Mouse (Mus musculus) MEL (cell line): ENCODE results near the gene Cblb. TPM values are rescaled to one million over a fixed set of nuclear protein-coding genes. Genes with fewer than 3 reads are reported as not detected.

Source experiments
- DNase-seq: peaks from one replicate; pipeline ENCODE4 v3.0.0; 2011; ENCODE audit warnings: low read depth, low spot score
- H3K27ac ChIP-seq: 2 replicates; pipeline ENCODE4 v1.5.1; 2012; ENCODE audit warnings: low read depth, mild to moderate bottlenecking, control low read depth, low read length, moderate library complexity; ENCODE audit not compliant: control insufficient read depth
- H3K27me3 ChIP-seq, 2 experiments: fragments of 150-350 bp in 1 of 2; sonication (generic) in 1 of 2; 2 replicates each; pipeline ENCODE4 v1.6.1; 2012; ENCODE audit warnings: low read length in 2 of 2, mild to moderate bottlenecking in 2 of 2, improper control_type of control experiment in 1 of 2, moderate library complexity in 1 of 2; ENCODE audit not compliant: insufficient read depth in 2 of 2, control insufficient read depth in 1 of 2
- H3K36me3 ChIP-seq, 2 experiments: 2 replicates each; pipeline ENCODE4 v1.6.1; 2012 to 2014; ENCODE audit warnings: low read length in 2 of 2, improper control_type of control experiment in 1 of 2, inconsistent platforms in 1 of 2, mild to moderate bottlenecking in 1 of 2; ENCODE audit not compliant: insufficient read depth in 2 of 2, control insufficient read depth in 1 of 2
- H3K4me1 ChIP-seq, 2 experiments: fragments of 150-350 bp in 1 of 2; sonication (generic) in 1 of 2; 2 replicates each; pipeline ENCODE4 v1.6.1; 2012; ENCODE audit warnings: low read length in 2 of 2, improper control_type of control experiment in 1 of 2, mild to moderate bottlenecking in 1 of 2; ENCODE audit not compliant: insufficient read depth in 2 of 2, control insufficient read depth in 1 of 2
- H3K4me3 ChIP-seq, 2 experiments: fragments of 150-350 bp in 1 of 2; sonication (generic) in 1 of 2; 2 replicates each; pipeline ENCODE4 v1.5.1; 2012; ENCODE audit warnings: low read depth in 2 of 2, low read length in 2 of 2, mild to moderate bottlenecking in 2 of 2, moderate library complexity in 2 of 2, control low read depth in 1 of 2, improper control_type of control experiment in 1 of 2; ENCODE audit not compliant: control insufficient read depth in 1 of 2, insufficient read depth in 1 of 2
- H3K79me2 ChIP-seq: 2 replicates; pipeline ENCODE4 v1.6.1; 2012; ENCODE audit warnings: mild to moderate bottlenecking, low read length, moderate library complexity; ENCODE audit not compliant: control insufficient read depth, poor library complexity, insufficient read depth
- H3K9ac ChIP-seq: 2 replicates; pipeline ENCODE4 v1.6.1; 2012; ENCODE audit warnings: low read depth, mild to moderate bottlenecking, control low read depth, low read length, moderate library complexity; ENCODE audit not compliant: control insufficient read depth, poor library complexity, severe bottlenecking
- H3K9me3 ChIP-seq: fragments of 150-350 bp; sonication (generic); replicated peaks from 2 replicates; pipeline ENCODE4 v1.6.1; 2012; ENCODE audit warnings: mild to moderate bottlenecking, low read length, improper control_type of control experiment, moderate library complexity; ENCODE audit not compliant: insufficient read depth
- BHLHE40 ChIP-seq: IDR thresholded peaks from 2 replicates; pipeline ENCODE4 v1.6.1; 2012; ENCODE audit warnings: low read depth, mild to moderate bottlenecking, inconsistent platforms, low read length, improper control_type of control experiment, borderline replicate concordance
- E2F4 ChIP-seq: IDR thresholded peaks from 2 replicates; pipeline ENCODE4 v1.6.1; 2011; ENCODE audit warnings: low read depth, low read length, improper control_type of control experiment, borderline replicate concordance
- ETS1 ChIP-seq: IDR thresholded peaks from 2 replicates; pipeline ENCODE4 v1.6.1; 2012; ENCODE audit warnings: low read depth, mild to moderate bottlenecking, inconsistent platforms, low read length, improper control_type of control experiment, moderate library complexity
- JUND ChIP-seq: IDR thresholded peaks from 2 replicates; pipeline ENCODE4 v1.6.1; 2011; ENCODE audit warnings: low read depth, mild to moderate bottlenecking, improper control_type of control experiment, low read length
- MAX ChIP-seq: IDR thresholded peaks from 2 replicates; pipeline ENCODE4 v1.6.1; 2011; ENCODE audit warnings: low read length, improper control_type of control experiment
- MAZ ChIP-seq: IDR thresholded peaks from 2 replicates; pipeline ENCODE4 v1.6.1; 2012; ENCODE audit warnings: low read depth, mild to moderate bottlenecking, inconsistent platforms, low read length, improper control_type of control experiment
- MEF2A ChIP-seq: IDR thresholded peaks from 2 replicates; pipeline ENCODE4 v1.6.1; 2014; ENCODE audit warnings: low read depth, mild to moderate bottlenecking, inconsistent platforms, low read length, improper control_type of control experiment; ENCODE audit not compliant: poor library complexity, insufficient replicate concordance, severe bottlenecking; ENCODE audit errors: extremely low read depth
- MXI1 ChIP-seq: IDR thresholded peaks from 2 replicates; pipeline ENCODE4 v1.6.1; 2011; ENCODE audit warnings: mild to moderate bottlenecking, low read depth, low read length, improper control_type of control experiment
- NRF1 ChIP-seq: IDR thresholded peaks from 2 replicates; pipeline ENCODE4 v1.6.1; 2014; ENCODE audit warnings: low read depth, mild to moderate bottlenecking, inconsistent platforms, low read length, improper control_type of control experiment, moderate library complexity; ENCODE audit not compliant: poor library complexity, insufficient read depth, severe bottlenecking
- POLR2A ChIP-seq, 2 experiments: IDR thresholded peaks; 2 replicates each; pipeline ENCODE4 v1.6.1; 2011 to 2012; ENCODE audit warnings: low read length in 2 of 2, mild to moderate bottlenecking in 2 of 2, control low read depth in 1 of 2, improper control_type of control experiment in 1 of 2, low read depth in 1 of 2, moderate library complexity in 1 of 2; ENCODE audit not compliant: control insufficient read depth in 1 of 2, insufficient read depth in 1 of 2, poor library complexity in 1 of 2
- RAD21 ChIP-seq: IDR thresholded peaks from 2 replicates; pipeline ENCODE4 v1.6.1; 2011; ENCODE audit warnings: mild to moderate bottlenecking, low read depth, low read length, improper control_type of control experiment
- TAL1 ChIP-seq: IDR thresholded peaks from 2 replicates; pipeline ENCODE4 v1.6.1; 2012; ENCODE audit warnings: mild to moderate bottlenecking, inconsistent platforms, low read length, moderate library complexity, mixed read lengths
- TBP ChIP-seq: IDR thresholded peaks from 2 replicates; pipeline ENCODE4 v1.8.0; 2011; ENCODE audit warnings: low read depth, low read length, improper control_type of control experiment
- TCF12 ChIP-seq: IDR thresholded peaks from 2 replicates; pipeline ENCODE4 v1.6.1; 2014; ENCODE audit warnings: low read depth, mild to moderate bottlenecking, inconsistent platforms, low read length, improper control_type of control experiment, moderate library complexity
- USF2 ChIP-seq, 2 experiments: IDR thresholded peaks; 2 replicates each; pipeline ENCODE4 v1.6.1; 2011 to 2012; ENCODE audit warnings: improper control_type of control experiment in 2 of 2, low read length in 2 of 2, borderline replicate concordance in 1 of 2, inconsistent platforms in 1 of 2, low read depth in 1 of 2, mild to moderate bottlenecking in 1 of 2; ENCODE audit not compliant: insufficient read depth in 1 of 2
- ZNF384 ChIP-seq: IDR thresholded peaks from 2 replicates; pipeline ENCODE4 v1.6.1; 2012; ENCODE audit warnings: low read depth, mild to moderate bottlenecking, inconsistent platforms, low read length, improper control_type of control experiment
- polyA plus RNA-seq, 2 experiments: library from polyadenylated mRNA; stranded (reverse) in 1 of 2; unstranded in 1 of 2; fragments of >175 nt in 1 of 2; fragments of >200 nt in 1 of 2; gene quantifications; 2 replicates each; pipeline versions ENCODE4 v1.2.1 to v1.2.4; 2012; ENCODE audit warnings: low replicate concordance in 2 of 2, low read depth in 1 of 2; ENCODE audit not compliant: insufficient read length in 2 of 2, insufficient read depth in 1 of 2, missing spikeins in 1 of 2
- total RNA-seq: library from RNA; depleted of rRNA; stranded (reverse); fragments of 300-350 nt; gene quantifications from 2 replicates; pipeline ENCODE4 v1.2.3, GENCODE M21; 2012

Gene Cblb
- total and polyA plus RNA-seq, 3 experiments: 1.5 to 5.7 TPM; not detected in 1

DNA sequence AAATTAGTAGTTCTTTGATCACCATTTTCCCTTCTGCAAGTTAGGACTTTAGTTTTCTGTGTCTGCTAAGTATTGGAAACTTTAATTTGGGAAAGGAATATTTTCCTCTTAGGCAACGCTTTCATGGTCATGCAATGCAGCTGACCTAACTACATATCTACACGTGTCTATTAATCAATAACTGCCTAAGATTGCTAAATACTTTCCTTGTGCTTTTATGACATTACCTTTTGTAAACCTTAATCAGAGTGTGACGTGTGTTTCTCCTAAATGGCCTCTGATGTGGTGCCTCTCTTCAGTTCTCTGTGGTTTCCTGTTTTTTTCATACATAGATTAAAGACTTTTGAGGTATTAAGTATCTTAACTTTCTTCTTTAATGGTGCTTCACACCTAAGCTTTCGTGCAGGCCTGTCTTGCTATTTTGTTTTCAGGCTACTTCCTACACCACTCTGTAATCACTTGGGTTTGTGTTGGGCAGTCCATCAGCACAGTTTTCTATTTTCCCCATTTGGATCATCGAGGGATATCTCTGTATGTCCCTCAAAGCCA, 98.4 kb downstream of the Cblb start:
- no peak overlapping the region for H3K9ac ChIP-seq
- DNase-seq: peak; percentile 13
- no peak overlapping the region for H3K4me3 ChIP-seq
- no peaks in the 10 kb centered on the region for H3K79me2 ChIP-seq
- no peak overlapping the region for H3K27ac ChIP-seq
- no peaks in the 10 kb centered on the region for H3K27me3 ChIP-seq
- peaks cover 0 to 3% of the 10 kb centered on the region in 2 experiments; a peak in 1 of 4 replicates for H3K4me1 ChIP-seq
- no peaks in the 10 kb centered on the region; a peak in 2 of 4 replicates for H3K36me3 ChIP-seq
- TF ChIP-seq TCF12 (no peak), BHLHE40 (no peak), ZNF384 (0 out of 2 replicates have a peak, but pooled peaks have one; percentile 18), MAZ (no peak), TAL1 (no peak)
- H3K9me3 ChIP-seq: no peaks in the 10 kb centered on the region

DNA sequence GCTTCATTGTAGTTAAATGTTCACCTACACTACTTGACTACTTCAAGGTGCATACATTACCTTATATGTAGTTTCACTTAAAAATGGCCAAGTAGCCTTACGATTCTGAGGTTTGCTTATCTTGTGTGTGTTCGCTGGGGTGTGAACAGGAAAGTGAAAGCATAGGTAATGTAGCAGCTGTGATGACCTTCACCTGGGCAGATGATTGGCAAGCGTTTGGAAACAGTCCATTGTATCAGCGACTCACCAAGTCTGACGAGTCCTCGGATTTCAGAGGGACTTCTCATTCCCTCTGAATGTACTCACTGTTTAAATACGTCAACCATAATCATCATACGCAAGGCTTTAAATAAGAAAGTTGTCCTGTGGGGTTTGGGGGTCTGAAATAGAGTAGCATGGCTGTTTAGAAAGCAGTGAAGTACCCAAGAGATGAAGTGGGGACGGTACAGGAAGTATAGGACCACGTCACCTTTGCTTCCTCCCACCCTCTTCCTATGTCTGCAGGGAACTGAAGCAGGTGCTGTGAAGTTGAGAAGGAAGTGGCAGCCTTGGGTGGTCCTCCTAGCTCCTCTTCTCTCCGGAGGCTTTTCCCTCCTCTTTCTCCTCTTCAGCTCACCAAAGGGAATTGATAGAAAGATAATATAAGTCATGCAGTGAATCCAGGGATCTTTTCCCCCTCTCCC, 101.9 kb downstream of the Cblb start:
- Histone ChIP-seq H3K27me3 (no peaks in the 10 kb centered on the region), H3K9me3 (no peaks in the 10 kb centered on the region), H3K4me3 (no peak overlapping the region), H3K9ac (no peak overlapping the region), H3K79me2 (no peaks in the 10 kb centered on the region), H3K4me1 (peaks cover 0 to 3% of the 10 kb centered on the region in 2 experiments; a peak in 1 of 4 replicates), H3K36me3 (no peaks in the 10 kb centered on the region; a peak in 2 of 4 replicates), H3K27ac (no peak overlapping the region)
- no peak for DNase-seq
- no peak for TF ChIP-seq E2F4
- TF ChIP-seq POLR2A (IDR thresholded peaks at IDR 0.05; ENCODE audit: control insufficient read depth in 1 of 2, insufficient read depth in 1 of 2, low read depth in 1 of 2, low read length in 2 of 2, poor library complexity in 1 of 2): no peak
- TF ChIP-seq USF2 (IDR thresholded peaks at IDR 0.05; ENCODE audit: borderline replicate concordance in 1 of 2, insufficient read depth in 1 of 2, low read depth in 1 of 2, low read length in 2 of 2): no peak
- TF ChIP-seq NRF1: no peak
- TF ChIP-seq MAX: no peak
- TF ChIP-seq ETS1: no peak
- TF ChIP-seq BHLHE40: no peak
- TF ChIP-seq MEF2A: no peak
- no peak for TF ChIP-seq JUND
- TF ChIP-seq RAD21: no peak
- no peak for TF ChIP-seq MXI1
- no peak for TF ChIP-seq TBP
